Mouse (Mus musculus) stomach, embryonic 16.5 days (tissue): ENCODE results near the gene Hpf1. TPM values are rescaled to one million over a fixed set of nuclear protein-coding genes. Genes with fewer than 3 reads are reported as not detected.

Experiments used
- ATAC-seq: fragments of 200-750 bp; cut with Nextera tagmentation; 2 replicates; pipeline ENCODE4 v1.8.0; 2017; ENCODE audit warnings: moderate number of reproducible peaks, moderate TSS enrichment; ENCODE audit not compliant: insufficient read depth, low FRiP score
- H3K27ac ChIP-seq: fragments of 300-500 bp; sonication (generic); 2 replicates; pipeline ENCODE4 v1.5.1; 2014; ENCODE audit warnings: low read length
- H3K27me3 ChIP-seq: fragments of 300-500 bp; sonication (generic); 2 replicates; pipeline ENCODE4 v1.6.1; 2014; ENCODE audit warnings: low read length, control low read depth, mixed read lengths; ENCODE audit not compliant: control insufficient read depth, insufficient read depth
- H3K36me3 ChIP-seq: fragments of 300-500 bp; sonication (generic); 2 replicates; pipeline ENCODE4 v1.6.1; 2014; ENCODE audit warnings: low read length; ENCODE audit not compliant: control insufficient read depth, insufficient read depth
- H3K4me1 ChIP-seq: fragments of 300-500 bp; sonication (generic); 2 replicates; pipeline ENCODE4 v1.6.1; 2014; ENCODE audit warnings: low read length, control low read depth, mixed read lengths; ENCODE audit not compliant: control insufficient read depth, insufficient read depth
- H3K4me2 ChIP-seq: fragments of 300-500 bp; sonication (generic); 2 replicates; pipeline ENCODE4 v1.6.1; 2014; ENCODE audit warnings: low read depth, low read length, mixed read lengths
- H3K4me3 ChIP-seq: fragments of 300-500 bp; sonication (generic); replicated peaks from 2 replicates; pipeline ENCODE4 v1.5.1; 2014; ENCODE audit warnings: mild to moderate bottlenecking, low read length
- H3K9ac ChIP-seq: fragments of 300-500 bp; sonication (generic); 2 replicates; pipeline ENCODE4 v1.6.1; 2014; ENCODE audit warnings: low read length
- H3K9me3 ChIP-seq: fragments of 300-500 bp; sonication (generic); replicated peaks from 2 replicates; pipeline ENCODE4 v1.6.1; 2016; ENCODE audit warnings: low read length, control low read depth; ENCODE audit not compliant: control insufficient read depth
- WGBS: fragments of 180-500 bp; shearing (Covaris S2); extraction: QIAGEN DNeasy Blood & Tissue Kit; methylation state at CpG from one replicate; pipeline ENCODE4 v1.1.7; 2014; 5-methylcytosine and 5-hydroxymethylcytosine counted together
- polyA plus RNA-seq: library from polyadenylated mRNA; unstranded; fragments of >200 nt; fragmentation: Nextera tagmentation; extraction: Ambion mirVana; gene quantifications from 2 replicates; pipeline ENCODE4 v1.2.1, GENCODE M21; 2015

The Hpf1 gene
- polyA plus RNA-seq, 1 experiment from 2014 or later = 93.6 TPM

DNA sequence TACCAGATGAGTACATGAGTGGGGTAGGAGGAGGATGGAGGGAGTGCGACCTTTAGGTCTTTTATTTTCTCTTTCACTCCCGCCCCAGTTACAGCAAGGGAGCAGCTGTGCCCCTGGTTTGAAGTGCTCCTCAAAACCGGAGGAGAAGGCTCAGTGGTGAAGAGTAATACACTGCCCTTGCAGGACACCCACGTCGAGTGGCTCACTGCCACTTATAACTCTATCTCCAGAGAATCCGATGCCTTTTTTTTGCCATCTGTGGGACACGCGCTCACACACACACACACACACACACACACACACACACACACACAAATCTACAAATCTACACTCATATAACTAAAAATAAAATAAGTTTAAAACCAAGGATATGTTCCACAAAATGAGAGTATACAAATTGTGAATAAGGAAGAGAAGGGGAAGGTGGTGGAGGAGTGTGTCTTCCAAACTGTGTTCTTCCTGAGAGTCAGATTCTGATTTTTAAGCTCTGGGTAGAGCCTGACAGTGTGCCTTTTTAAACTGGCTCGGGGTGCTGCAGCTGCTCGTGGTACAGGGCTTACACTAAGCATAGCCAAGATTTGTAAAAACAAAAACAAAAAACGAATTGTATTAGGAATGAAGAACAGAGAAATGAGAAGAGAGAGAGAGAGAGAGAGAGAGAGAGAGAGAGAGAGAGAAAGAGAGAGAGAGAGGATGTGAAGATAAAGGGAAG lies 931 bp upstream of the Hpf1 start:
- Histone ChIP-seq H3K27me3 (no peaks in the 10 kb centered on the region), H3K4me3 (peak overlapping the region; percentile 89; the same call in 1 of the 2 replicates), H3K9me3 (no peaks in the 10 kb centered on the region), H3K9ac (no peak overlapping the region), H3K36me3 (no peaks in the 10 kb centered on the region), H3K4me2 (peak overlapping the region; percentile 90; the same call in 1 of the 2 replicates), H3K27ac (no peak overlapping the region), H3K4me1 (peaks cover 14% of the 10 kb centered on the region)
- ATAC-seq = no peak
- WGBS = 82% methylated on average over 11 of the region's 11 CpGs

DNA sequence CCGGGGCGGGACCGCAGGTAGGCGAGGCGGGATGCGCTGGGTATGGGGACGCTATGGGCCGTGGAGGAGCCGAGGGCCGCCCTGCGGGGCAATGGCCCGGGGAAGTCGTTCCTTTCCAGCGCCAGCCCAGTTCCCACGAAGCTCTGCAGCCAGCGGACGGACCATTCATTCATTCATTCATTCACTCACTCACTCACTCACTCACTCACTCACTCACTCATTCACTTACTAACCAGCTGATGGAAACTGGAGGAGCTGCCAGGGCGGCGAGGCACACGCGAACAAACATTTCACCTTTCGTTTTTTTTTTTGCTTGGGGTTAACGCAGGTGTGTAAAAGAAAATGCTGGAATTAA lies 279 bp downstream of the Hpf1 start:
- Histone ChIP-seq H3K9me3 (no peaks in the 10 kb centered on the region), H3K4me2 (peak overlapping the region; percentile 90), H3K27ac (no peak overlapping the region), H3K4me3 (peak overlapping the region; percentile 89), H3K9ac (peak overlapping the region; percentile 88), H3K4me1 (peaks cover 14% of the 10 kb centered on the region), H3K27me3 (no peaks in the 10 kb centered on the region), H3K36me3 (0 out of 2 replicates have a peak, but pooled peaks cover 4% of the 10 kb centered on the region)
- no peak for ATAC-seq
- WGBS = under 1% methylated on average over 23 of the region's 23 CpGs

DNA sequence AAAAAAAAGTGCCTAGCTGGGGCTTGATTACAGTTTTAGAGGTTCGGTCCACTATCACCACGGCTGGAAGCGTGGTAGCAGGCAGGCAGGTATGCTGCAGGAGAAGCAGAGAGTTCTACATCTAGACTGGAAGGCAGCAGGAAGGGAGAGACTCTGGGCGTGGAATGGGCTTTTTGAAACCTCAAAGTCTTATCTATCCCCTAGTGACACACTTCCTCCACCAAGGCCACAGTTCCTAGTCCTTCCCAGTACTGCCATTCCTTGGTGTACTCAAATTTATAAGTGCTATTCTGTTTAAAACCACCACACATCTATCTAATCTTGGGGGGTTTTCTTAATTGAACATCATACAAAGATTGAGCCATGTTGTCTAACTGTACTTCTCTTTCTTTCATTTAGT lies 1.5 kb downstream of the Hpf1 start:
- WGBS = 89% methylated on average over 4 of the region's 4 CpGs
- H3K27me3 ChIP-seq = no peaks in the 10 kb centered on the region
- H3K9me3 ChIP-seq = no peaks in the 10 kb centered on the region
- no peak overlapping the region for H3K27ac ChIP-seq
- ATAC-seq = no peak
- 0 out of 2 replicates have a peak, but pooled peaks cover 4% of the 10 kb centered on the region for H3K36me3 ChIP-seq
- H3K4me2 ChIP-seq = peak overlapping the region; percentile 90; the same call in 1 of the 2 replicates
- no peak overlapping the region for H3K9ac ChIP-seq
- no peak overlapping the region for H3K4me3 ChIP-seq
- H3K4me1 ChIP-seq = peaks cover 14% of the 10 kb centered on the region

DNA sequence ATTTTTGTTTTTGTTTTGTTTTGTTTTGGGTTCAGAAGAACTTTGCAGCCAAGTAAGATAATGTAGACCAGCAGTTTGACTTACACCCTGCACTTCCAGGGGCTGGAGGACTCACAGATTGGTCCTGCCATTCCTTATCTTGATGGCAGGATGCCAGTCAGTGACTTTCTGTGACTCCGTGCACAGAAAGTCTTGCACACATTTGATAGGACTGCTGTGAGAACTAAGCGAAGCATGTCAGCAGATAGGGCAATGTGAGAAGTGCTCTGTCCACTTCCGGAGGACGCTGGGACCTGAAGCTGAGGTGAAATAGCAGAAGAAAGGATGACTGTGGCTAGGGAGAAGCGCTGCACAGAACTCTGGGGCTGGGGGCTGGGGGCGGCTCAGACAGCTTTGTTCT lies 5.7 kb downstream of the Hpf1 start:
- no peak overlapping the region for H3K27ac ChIP-seq
- peaks cover 12% of the 10 kb centered on the region for H3K4me1 ChIP-seq
- H3K27me3 ChIP-seq = no peaks in the 10 kb centered on the region
- ATAC-seq = no peak
- no peak overlapping the region for H3K4me2 ChIP-seq
- 78% methylated on average over 6 of the region's 6 CpGs for WGBS
- H3K4me3 ChIP-seq = no peak overlapping the region
- H3K9ac ChIP-seq = no peak overlapping the region; the same call in 1 of the 2 replicates
- no peaks in the 10 kb centered on the region for H3K9me3 ChIP-seq
- H3K36me3 ChIP-seq = 0 out of 2 replicates have a peak, but pooled peaks cover 4% of the 10 kb centered on the region

DNA sequence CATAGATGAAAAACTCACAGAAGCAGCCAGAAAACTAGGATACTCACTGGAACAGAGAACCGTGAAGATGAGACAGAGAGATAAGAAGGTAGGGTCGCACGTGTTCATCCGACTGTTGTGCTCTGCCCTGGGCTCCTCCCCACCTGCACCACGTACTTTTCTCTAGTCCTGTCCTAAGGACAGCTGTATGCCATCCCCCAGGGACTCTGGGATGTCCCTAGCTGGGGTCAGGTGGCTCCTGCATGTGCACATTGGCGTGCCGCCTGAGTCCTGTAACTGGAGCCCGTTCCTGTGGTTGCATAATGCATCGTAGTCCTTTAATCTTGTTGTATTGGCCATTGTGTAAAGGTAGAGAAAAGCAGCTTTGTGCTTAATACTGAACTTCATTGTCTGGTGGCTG lies 9.9 kb downstream of the Hpf1 start:
- no peak for ATAC-seq
- H3K27me3 ChIP-seq = no peaks in the 10 kb centered on the region
- no peak overlapping the region for H3K4me3 ChIP-seq
- peaks cover 4% of the 10 kb centered on the region; the same call in 1 of the 2 replicates for H3K36me3 ChIP-seq
- no peaks in the 10 kb centered on the region for H3K4me1 ChIP-seq
- H3K4me2 ChIP-seq = no peak overlapping the region
- no peaks in the 10 kb centered on the region for H3K9me3 ChIP-seq
- 83% methylated on average over 9 of the region's 9 CpGs for WGBS
- H3K27ac ChIP-seq = no peak overlapping the region
- no peak overlapping the region for H3K9ac ChIP-seq

DNA sequence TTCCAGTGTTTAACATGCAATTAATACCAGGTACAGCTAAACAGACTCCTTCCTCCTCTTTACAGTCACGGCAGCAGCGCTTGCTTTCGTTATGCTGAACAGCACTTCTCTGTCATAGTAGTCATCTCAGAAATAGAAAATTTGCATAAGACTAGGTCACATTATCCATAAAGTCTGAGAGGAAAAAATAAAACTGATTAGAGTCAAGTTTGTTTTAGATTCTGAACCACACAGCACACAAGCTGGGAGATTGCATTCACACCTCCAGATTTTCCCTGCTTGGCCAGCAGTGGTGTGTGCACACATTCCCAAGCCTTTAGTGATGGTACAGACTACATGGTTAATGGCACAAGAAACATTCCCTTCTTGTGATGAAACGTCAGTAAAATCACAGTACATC lies 21.9 kb downstream of the Hpf1 start:
- no peak for ATAC-seq
- no peaks in the 10 kb centered on the region for H3K4me1 ChIP-seq
- H3K27ac ChIP-seq = no peak overlapping the region
- WGBS = 76% methylated on average over 4 of the region's 4 CpGs
- H3K4me3 ChIP-seq = no peak overlapping the region
- no peaks in the 10 kb centered on the region for H3K36me3 ChIP-seq
- H3K9me3 ChIP-seq = no peaks in the 10 kb centered on the region
- no peak overlapping the region for H3K4me2 ChIP-seq
- H3K9ac ChIP-seq = no peak overlapping the region
- no peaks in the 10 kb centered on the region for H3K27me3 ChIP-seq

DNA sequence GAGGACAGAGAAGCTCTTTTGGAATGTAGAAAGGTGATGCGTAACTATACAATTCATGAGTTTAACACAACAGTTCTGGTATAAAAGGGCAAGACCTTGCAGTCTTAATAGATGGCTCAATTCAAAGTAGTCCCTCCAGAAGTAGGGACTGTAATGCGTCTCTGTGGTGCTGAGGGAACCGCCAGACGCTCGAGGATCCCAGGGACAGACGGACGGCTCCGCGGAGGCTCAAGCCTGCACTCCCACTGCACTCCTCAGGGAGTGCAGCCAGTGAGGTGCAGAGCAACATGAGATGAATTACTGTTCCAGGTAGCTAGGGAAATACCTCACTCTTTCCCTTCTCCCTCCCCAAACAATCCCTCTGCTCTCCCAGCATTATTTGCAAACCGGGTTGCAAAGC lies 22.3 kb downstream of the Hpf1 start:
- H3K4me3 ChIP-seq = no peak overlapping the region
- ATAC-seq = no peak
- H3K9ac ChIP-seq = no peak overlapping the region
- no peak overlapping the region for H3K4me2 ChIP-seq
- no peaks in the 10 kb centered on the region for H3K9me3 ChIP-seq
- no peaks in the 10 kb centered on the region for H3K27me3 ChIP-seq
- H3K27ac ChIP-seq = no peak overlapping the region
- H3K36me3 ChIP-seq = no peaks in the 10 kb centered on the region
- WGBS = 51% methylated on average over 10 of the region's 10 CpGs
- no peaks in the 10 kb centered on the region for H3K4me1 ChIP-seq

DNA sequence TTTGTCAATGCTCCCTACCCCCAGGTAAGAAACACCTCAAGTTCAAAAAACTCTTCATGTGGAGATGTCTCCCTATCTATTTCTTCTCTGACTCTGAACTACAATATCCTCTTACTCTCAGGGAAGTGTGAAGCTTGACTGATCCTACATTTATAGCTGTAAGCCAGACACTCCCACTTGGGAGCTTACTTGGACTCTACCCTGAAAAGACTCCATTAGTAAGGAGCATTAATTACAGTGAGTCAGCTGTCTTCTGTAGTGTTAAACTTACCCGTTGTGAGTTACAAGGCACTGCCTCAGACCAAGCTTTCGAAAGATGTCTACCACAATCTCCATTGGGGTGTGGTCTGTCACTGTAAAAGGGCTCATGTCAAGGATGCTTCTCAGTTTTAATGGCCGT lies 28.9 kb downstream of the Hpf1 start:
- Histone ChIP-seq H3K9me3 (no peaks in the 10 kb centered on the region), H3K27me3 (no peaks in the 10 kb centered on the region), H3K4me3 (no peak overlapping the region), H3K9ac (no peak overlapping the region), H3K4me1 (no peaks in the 10 kb centered on the region), H3K36me3 (no peaks in the 10 kb centered on the region), H3K27ac (no peak overlapping the region), H3K4me2 (no peak overlapping the region)
- WGBS = 72% methylated on average over 3 of the region's 3 CpGs
- no peak for ATAC-seq

DNA sequence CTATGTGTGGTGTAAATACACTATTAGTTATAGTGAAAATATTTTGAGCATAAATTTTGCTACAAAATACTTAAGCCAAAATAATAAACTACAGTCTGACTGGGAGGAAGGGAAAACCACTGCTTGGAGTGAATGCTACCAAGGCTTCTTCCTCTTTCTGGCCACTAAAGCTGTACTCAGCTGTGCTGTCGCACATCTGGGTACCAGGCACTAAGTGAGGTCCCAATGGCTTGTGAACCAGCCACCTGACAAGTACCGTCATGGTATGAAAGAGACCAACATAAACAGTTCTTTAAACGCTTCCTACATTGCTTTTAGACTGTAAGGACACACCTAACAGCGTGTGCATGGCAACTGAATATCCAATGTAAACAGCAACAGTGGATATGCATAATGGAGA lies 30.0 kb downstream of the Hpf1 start:
- Histone ChIP-seq H3K36me3 (no peaks in the 10 kb centered on the region), H3K4me2 (no peak overlapping the region), H3K27me3 (no peaks in the 10 kb centered on the region), H3K27ac (no peak overlapping the region), H3K4me3 (no peak overlapping the region), H3K9ac (no peak overlapping the region), H3K9me3 (no peaks in the 10 kb centered on the region), H3K4me1 (no peaks in the 10 kb centered on the region)
- ATAC-seq = no peak
- 70% methylated on average over 4 of the region's 4 CpGs for WGBS
